Mouse (Mus musculus) thymus, adult 2 months (tissue): ENCODE results near the gene Pga5. TPM values are rescaled to one million over a fixed set of nuclear protein-coding genes. Genes with fewer than 3 reads are reported as not detected.

ENCODE experiments used
- DNase-seq: peaks from one replicate; pipeline ENCODE4 v3.0.0; 2021
- H3K27ac ChIP-seq: fragments of 200-500 bp; 2 replicates; pipeline ENCODE4 v1.5.1; 2012; ENCODE audit warnings: low read length, control low read depth; ENCODE audit not compliant: control insufficient read depth, insufficient read depth
- H3K27me3 ChIP-seq: fragments of 200-500 bp; 2 replicates; pipeline ENCODE4 v1.6.1; 2012; ENCODE audit warnings: mild to moderate bottlenecking, low read length, moderate library complexity, mixed read lengths; ENCODE audit not compliant: control insufficient read depth, insufficient read depth
- H3K36me3 ChIP-seq: fragments of 200-500 bp; 2 replicates; pipeline ENCODE4 v1.6.1; 2012; ENCODE audit warnings: mild to moderate bottlenecking, low read length, moderate library complexity; ENCODE audit not compliant: control insufficient read depth, insufficient read depth
- H3K4me1 ChIP-seq: fragments of 200-500 bp; replicated peaks from 2 replicates; pipeline ENCODE4 v1.6.1; 2012; ENCODE audit warnings: low read length; ENCODE audit not compliant: control insufficient read depth, insufficient read depth
- H3K4me3 ChIP-seq: fragments of 200-500 bp; 2 replicates; pipeline ENCODE4 v1.5.1; 2012; ENCODE audit warnings: mild to moderate bottlenecking, low read length, control low read depth, moderate library complexity; ENCODE audit not compliant: control insufficient read depth, insufficient read depth
- CTCF ChIP-seq: fragments of 200-500 bp; IDR thresholded peaks from 2 replicates; pipeline ENCODE4 v1.5.1; 2012; ENCODE audit warnings: mild to moderate bottlenecking, control low read depth, low read length, moderate library complexity, borderline replicate concordance; ENCODE audit not compliant: control insufficient read depth, poor library complexity, insufficient read depth; ENCODE audit errors: extremely low read depth
- POLR2A ChIP-seq: fragments of 200-500 bp; IDR thresholded peaks from 2 replicates; pipeline ENCODE4 v1.6.1; 2012; ENCODE audit warnings: mild to moderate bottlenecking, low read length, control low read depth, moderate library complexity; ENCODE audit not compliant: control insufficient read depth, poor library complexity, insufficient read depth; ENCODE audit errors: extremely low read depth
- WGBS: fragments of 180-500 bp; shearing (Covaris S2); methylation state at CpG from one replicate; pipeline ENCODE4 v1.1.7; 2018; 5-methylcytosine and 5-hydroxymethylcytosine counted together
- polyA plus RNA-seq: library from polyadenylated mRNA; depleted of rRNA; stranded (reverse); fragments of >200 nt; gene quantifications from 2 replicates; pipeline ENCODE4 v1.2.3, GENCODE M21; 2012

Gene Pga5
- polyA plus RNA-seq, 1 experiment: 0.59 TPM

DNA sequence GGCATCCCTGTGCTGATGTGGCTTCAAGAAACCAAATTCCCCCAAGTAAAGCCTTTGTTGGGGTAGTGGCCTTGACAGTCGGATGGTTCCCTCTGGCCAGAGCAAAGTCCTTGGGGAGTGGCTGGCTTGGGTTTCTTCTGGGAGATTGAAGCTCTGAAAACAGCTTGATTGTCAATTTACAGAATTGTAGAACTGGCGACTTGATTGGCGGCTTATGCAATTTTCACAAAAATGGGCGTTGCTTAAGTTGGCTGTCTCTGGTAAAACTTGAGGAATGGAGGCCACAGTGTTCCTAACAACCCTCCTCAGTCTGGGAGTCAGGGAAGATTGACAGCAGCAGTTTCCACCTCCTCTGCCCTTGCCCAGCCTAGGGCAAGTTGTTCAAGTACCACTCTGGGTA, 14.5 kb upstream of the Pga5 start:
- no peaks in the 10 kb centered on the region for H3K27me3 ChIP-seq
- peaks cover 17% of the 10 kb centered on the region for H3K4me1 ChIP-seq
- H3K36me3 ChIP-seq: no peaks in the 10 kb centered on the region
- no peak for DNase-seq
- H3K4me3 ChIP-seq: no peak overlapping the region
- H3K27ac ChIP-seq: no peak overlapping the region
- 95% methylated on average over 4 of the region's 4 CpGs for WGBS
- no peak for TF ChIP-seq POLR2A
- TF ChIP-seq CTCF: no peak

DNA sequence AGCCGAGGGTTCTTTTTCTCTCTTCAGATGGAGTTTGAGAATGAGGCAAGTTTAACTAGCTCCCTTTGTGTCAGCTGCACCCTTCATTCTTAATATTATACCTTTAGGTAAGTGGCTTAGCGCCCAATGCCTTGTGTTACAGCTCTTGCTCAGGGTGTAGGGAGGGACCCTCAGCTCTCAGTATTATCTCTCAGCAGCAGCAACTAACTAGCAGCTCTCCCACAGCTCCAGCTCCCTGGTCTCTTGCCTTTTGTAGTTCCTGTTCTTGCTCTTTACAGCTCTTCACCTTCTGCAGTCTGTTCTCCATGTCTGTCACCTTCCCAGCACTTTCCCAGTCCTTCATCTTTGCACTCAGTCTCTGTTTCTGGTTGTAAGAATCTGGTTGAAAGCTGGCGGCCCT, 13.8 kb upstream of the Pga5 start:
- H3K27me3 ChIP-seq: no peaks in the 10 kb centered on the region
- H3K36me3 ChIP-seq: no peaks in the 10 kb centered on the region
- DNase-seq: no peak
- H3K4me3 ChIP-seq: no peak overlapping the region
- 74% methylated on average over 3 of the region's 3 CpGs for WGBS
- no peak for TF ChIP-seq POLR2A
- no peak overlapping the region for H3K27ac ChIP-seq
- H3K4me1 ChIP-seq: peaks cover 17% of the 10 kb centered on the region

DNA sequence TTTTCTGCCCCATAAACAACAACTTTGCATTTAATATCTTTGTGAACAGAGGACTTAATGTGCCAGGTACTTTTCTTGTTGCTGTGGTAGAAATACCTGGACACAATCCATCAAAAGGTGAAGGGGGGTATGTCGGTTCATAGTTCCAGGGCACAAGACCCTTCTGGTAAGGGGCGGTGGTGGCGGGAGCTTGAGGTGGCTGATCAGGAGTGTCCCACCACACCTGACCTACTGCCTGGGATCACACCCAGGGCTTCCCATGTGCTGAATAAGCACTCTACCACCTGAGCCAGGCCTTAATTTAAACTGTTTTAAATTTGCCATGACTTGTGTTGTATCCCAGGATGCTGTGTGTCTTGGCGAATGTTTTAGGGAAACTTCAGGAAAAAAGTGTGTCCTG, 13.2 kb upstream of the Pga5 start:
- Histone ChIP-seq H3K36me3 (no peaks in the 10 kb centered on the region), H3K4me3 (no peak overlapping the region), H3K4me1 (peaks cover 17% of the 10 kb centered on the region), H3K27ac (no peak overlapping the region), H3K27me3 (no peaks in the 10 kb centered on the region)
- TF ChIP-seq POLR2A: no peak
- TF ChIP-seq CTCF: no peak
- no peak for DNase-seq
- WGBS: 93% methylated on average over 4 of the region's 4 CpGs

DNA sequence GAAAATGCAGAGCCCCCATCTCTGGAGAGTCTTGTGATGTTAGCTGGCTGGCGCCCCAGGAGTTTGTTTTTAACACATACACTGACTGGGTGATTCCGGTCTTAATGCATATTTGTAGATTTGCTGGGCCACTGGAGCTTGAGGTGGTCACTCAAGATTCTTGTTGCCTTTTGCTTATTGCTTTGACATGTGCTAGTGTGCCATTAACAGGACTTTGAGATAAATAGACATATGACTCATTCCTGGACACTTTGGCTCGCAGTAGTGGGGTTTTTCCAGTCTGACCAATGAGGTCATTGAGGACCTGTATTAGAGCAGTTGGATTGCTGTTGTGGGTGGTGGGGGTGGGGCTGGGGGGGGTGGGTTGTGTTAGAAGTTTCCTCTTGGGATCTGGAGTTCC, 12.5 kb upstream of the Pga5 start:
- Histone ChIP-seq H3K36me3 (no peaks in the 10 kb centered on the region), H3K4me1 (peaks cover 17% of the 10 kb centered on the region), H3K4me3 (no peak overlapping the region), H3K27me3 (no peaks in the 10 kb centered on the region), H3K27ac (no peak overlapping the region)
- TF ChIP-seq CTCF: no peak
- TF ChIP-seq POLR2A: no peak
- no peak for DNase-seq
- 87% methylated on average over 3 of the region's 3 CpGs for WGBS

DNA sequence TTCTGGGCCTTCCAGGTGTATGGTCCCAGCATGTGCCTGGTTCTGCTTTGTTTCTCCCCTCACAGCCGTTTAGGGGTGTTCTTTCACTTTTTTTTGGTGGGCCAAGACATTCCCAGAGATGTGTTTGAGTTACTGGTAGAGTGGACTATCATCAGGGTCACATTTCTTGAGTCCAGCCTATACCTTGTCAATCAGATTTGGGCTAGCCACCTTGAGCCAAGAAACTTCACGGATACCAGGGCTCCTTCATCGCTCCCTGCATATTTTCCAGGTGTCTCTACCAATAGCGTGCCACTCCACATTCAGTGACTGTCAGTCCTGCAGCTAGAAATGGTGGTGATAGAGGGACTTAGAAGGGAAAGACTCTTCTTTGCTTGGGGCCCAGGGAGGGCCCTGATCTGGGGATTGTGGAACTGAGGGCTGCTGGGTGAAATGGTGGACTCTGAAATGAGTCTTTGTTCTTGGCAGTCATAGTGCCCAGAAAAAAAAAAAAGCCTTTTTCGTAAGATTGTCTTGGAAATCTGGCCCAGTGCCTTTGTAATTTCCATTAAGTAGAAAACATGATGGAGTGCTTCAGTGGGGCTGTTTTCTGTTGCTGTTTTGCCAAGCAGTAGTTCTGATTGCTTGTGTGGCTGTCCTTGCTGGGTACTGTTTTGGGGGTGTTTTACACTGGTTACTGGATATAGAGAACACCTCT, 11.7 kb upstream of the Pga5 start:
- peak overlapping the region; percentile 74 for H3K4me3 ChIP-seq
- no peaks in the 10 kb centered on the region for H3K36me3 ChIP-seq
- H3K27me3 ChIP-seq: no peaks in the 10 kb centered on the region
- TF ChIP-seq CTCF (no peak), POLR2A (no peak)
- WGBS: 57% methylated on average over 5 of the region's 5 CpGs
- peak overlapping the region; percentile 26; the same call in 1 of the 2 replicates for H3K27ac ChIP-seq
- DNase-seq: no peak
- H3K4me1 ChIP-seq: peaks cover 15% of the 10 kb centered on the region

DNA sequence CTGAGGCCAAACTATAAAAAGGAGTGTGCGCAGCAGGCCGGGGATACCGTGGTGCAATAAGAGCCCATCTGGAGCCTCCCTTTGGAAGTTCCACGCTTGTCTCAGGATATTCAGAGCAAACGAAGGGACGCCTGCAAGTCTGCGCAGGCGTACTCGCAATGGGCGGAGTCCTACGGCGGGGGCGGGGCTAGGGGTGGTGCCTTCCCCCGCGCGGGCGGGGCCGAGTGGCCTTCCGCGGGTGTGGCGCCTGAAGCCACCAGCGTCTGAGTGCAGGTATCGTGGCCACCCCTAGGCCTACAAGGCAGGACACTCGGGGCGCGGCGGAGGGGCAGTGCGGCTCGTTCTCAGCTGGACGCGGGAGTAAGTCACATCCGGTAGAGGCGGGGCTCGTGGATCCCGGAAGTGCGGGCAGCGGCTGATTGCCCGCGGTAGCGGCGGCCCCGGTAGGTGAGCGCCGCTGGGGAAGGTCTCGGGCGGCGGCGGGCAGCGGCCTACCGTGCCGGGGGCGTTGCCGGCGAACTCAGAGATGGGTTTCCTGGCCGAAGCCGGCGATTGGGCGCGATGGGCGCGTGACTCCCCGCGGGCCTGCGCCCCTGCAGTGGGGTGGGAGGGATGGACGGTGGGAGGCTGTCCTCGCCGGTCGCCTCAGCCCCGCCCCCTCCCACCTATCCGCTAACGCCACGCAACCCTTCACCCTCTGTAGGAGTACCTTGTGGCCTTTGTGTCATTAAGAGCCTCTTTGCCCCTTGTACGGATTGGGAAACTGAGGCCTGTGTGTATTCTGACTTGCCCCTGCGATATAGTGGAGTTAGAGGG, 10.9 kb upstream of the Pga5 start, which contains the start of gene Vps37c:
TSS of gene Vps37c (plus strand) at position 199 of the 816 bp plus-strand sequence.
- Histone ChIP-seq H3K27ac (peak within 1 kb of the TSS; percentile 26; the same call in 1 of the 2 replicates), H3K36me3 (no peaks in the 10 kb centered on the region), H3K4me1 (peaks cover 12% of the 10 kb centered on the region), H3K27me3 (no peaks in the 10 kb centered on the region), H3K4me3 (peak within 1 kb of the TSS; percentile 74)
- TF ChIP-seq POLR2A: peak; percentile 75
- TF ChIP-seq CTCF: peak; percentile 58; the same call in 1 of the 2 replicates
- DNase-seq: peak; percentile 91
- WGBS: under 1% methylated on average over 74 of the region's 74 CpGs
